Mouse (Mus musculus) R1 (cell line): ENCODE measurements around the gene Cklf.
"Not testable (repeated sequence)": the region's sequence is repeated elsewhere in the genome, so short reads cannot be mapped to it uniquely, and the experiment has no call there.

Source experiments
- DNase-seq: peaks from one replicate; pipeline ENCODE4 v3.0.0-alpha.2; 2018; ENCODE audit warnings: low read depth, low spot score

Cklf gene

GRCm38 (mm10) chr8:104261802-104262201 lies 11.1 kb downstream of the Cklf start:
- DNase-seq, result not testable (repeated sequence)

- DNase-seq, result not testable (repeated sequence)
Observed at GRCm38 (mm10) chr8:104264271-104264935, 13.7 kb downstream of the Cklf start.

- DNase-seq, result no peak
Observed at GRCm38 (mm10) chr8:104268368-104268767, 17.7 kb downstream of the Cklf start.

GRCm38 (mm10) chr8:104268937-104269440 lies 18.3 kb downstream of the Cklf start:
- no peak for DNase-seq

GRCm38 (mm10) chr8:104293081-104293480 lies 42.4 kb downstream of the Cklf start, which contains the start of gene Cmtm2a:
Cmtm2a (minus strand) TSS chr8:104293181.
- not testable (repeated sequence) for DNase-seq

DNA sequence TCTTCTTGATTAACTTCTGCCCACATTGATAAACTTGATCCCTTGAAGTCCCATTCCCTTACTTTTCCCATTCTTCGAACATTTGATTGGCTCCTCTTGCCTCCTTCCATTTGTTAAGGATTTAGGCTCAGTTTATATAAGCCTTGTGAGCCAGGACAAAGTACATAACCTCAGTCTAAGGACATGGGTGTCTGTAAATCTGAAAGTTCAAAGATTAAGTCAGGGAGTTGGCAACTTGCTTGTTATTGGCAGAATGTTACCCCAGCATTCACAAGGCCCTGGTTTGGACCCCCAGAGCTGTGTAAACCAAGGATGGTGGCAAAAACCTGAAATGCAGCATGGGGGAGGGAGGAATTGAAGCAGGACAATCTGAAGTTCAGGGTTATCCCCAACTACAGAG lies 43.7 kb downstream of the Cklf start:
- no peak for DNase-seq

- DNase-seq, result not testable (repeated sequence)
Observed at GRCm38 (mm10) chr8:104301577-104301976, 50.9 kb downstream of the Cklf start.

DNA sequence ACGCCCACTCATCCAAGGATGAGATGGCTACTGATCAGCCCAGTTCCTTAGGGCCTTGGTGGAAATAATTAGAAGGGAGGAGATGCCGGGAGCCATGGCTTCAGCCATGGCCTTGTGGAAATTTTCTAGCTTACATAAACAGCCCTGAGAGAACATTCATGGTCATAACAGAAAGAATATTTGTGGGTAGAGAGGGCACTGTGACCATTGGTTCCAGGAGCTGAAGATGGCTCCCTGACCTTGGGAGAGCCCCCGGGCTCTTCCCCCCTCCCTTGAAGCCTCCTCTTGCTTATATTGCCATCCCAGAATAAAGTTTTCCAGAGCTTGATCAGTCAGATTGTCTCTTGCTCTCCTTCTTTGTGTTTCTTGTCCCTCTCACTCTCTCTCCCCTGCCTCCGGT lies 51.9 kb downstream of the Cklf start:
- DNase-seq, result not testable (repeated sequence)

GRCm38 (mm10) chr8:104304962-104305361 lies 54.3 kb downstream of the Cklf start:
- DNase-seq, result no peak

GRCm38 (mm10) chr8:104308341-104308740 lies 57.7 kb downstream of the Cklf start:
- DNase-seq, result not testable (repeated sequence)

DNA sequence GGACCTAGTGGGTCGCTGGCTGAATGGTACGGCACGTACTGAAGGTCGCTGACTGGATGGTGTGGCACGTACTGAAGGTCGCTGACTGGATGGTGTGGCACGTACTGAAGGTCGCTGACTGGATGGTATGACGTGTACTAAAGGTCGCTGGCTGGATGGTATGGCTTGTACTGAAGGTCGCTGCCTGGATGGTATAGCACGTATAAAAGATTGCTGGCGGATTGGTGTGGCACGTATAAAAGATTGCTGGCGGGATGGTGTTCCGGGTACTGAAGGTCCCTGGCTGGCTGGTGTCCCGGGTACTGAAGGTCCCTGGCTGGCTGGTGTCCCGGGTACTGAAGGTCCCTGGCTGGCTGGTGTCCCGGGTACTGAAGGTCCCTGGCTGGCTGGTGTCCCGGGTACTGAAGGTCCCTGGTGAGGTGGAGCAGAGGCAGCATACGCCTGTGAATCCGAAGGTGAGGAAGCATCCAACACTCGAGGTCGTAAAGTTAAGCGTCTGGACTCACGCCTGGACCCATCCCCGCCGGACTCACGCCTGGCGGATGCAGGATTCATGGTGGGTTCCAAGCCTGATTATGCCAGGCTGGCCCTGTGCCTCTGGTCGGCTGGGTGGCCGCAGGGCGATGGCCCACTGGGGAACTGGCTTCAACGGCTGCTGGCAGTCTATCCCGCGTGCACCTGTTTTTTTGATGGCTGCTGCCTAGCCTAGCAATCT lies 58.9 kb downstream of the Cklf start, which contains the start of the genes Gm45711 and Cmtm1:
Gm45711 (minus strand) TSS at position 641 of the 715 bp plus-strand sequence.
Cmtm1 (minus strand) TSS at position 705 of the 715 bp plus-strand sequence.
- not testable (repeated sequence) for DNase-seq

GRCm38 (mm10) chr8:104312023-104312422 lies 61.4 kb downstream of the Cklf start:
- DNase-seq, result not testable (repeated sequence)

- DNase-seq, result no peak
Observed at GRCm38 (mm10) chr8:104313311-104313710, 62.6 kb downstream of the Cklf start.
